Mouse (Mus musculus) bone marrow, adult 2 months (tissue): ENCODE data around the gene Kat2b.

Experiments
- CTCF ChIP-seq: fragments of 200-500 bp; IDR thresholded peaks from 2 replicates; pipeline ENCODE4 v1.5.1; 2011; ENCODE audit warnings: low read length, control low read depth; ENCODE audit not compliant: control insufficient read depth, insufficient read depth
- POLR2A ChIP-seq: fragments of 200-500 bp; IDR thresholded peaks from 2 replicates; pipeline ENCODE4 v1.6.1; 2011; ENCODE audit warnings: low read depth, mild to moderate bottlenecking, control low read depth, low read length, borderline replicate concordance; ENCODE audit not compliant: control insufficient read depth

DNA sequence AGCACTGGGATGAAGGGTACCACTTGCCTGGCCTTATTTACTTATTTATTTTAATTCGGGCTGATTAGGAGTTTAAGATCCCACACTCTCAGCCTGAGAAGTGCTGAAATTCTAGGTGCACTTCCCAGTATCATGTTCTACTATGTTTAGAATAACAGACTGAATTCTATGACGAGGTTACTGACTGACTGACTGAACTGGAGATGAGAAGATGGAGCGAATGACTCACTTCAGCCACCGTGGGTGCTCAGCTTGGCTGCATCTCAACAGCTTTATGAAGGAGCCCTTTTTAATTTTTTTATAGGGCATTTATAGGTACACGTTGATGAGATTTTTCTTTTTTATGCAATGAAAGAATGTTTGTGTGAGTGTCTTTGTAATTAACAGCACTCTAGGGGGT lies 11.1 kb downstream of the Kat2b start:
- no peak for TF ChIP-seq CTCF
- TF ChIP-seq POLR2A: no peak
